Mouse (Mus musculus): ENCODE data around the gene Ddx3x. TPM values are rescaled to one million over a fixed set of nuclear protein-coding genes. Genes with fewer than 3 reads are reported as not detected.

Gene Ddx3x
- polyA plus RNA-seq, 1 experiment = 6.8 TPM

- H3K4me3 ChIP-seq (ENCODE audit: low read depth, low read length) = no peak overlapping the region
- H3K27ac ChIP-seq (ENCODE audit: insufficient read depth, low read depth, low read length) = peak overlapping the region; percentile 95
Measured at GRCm38 (mm10) chrX:13240646-13241425, 39.9 kb upstream of the Ddx3x start.

DNA sequence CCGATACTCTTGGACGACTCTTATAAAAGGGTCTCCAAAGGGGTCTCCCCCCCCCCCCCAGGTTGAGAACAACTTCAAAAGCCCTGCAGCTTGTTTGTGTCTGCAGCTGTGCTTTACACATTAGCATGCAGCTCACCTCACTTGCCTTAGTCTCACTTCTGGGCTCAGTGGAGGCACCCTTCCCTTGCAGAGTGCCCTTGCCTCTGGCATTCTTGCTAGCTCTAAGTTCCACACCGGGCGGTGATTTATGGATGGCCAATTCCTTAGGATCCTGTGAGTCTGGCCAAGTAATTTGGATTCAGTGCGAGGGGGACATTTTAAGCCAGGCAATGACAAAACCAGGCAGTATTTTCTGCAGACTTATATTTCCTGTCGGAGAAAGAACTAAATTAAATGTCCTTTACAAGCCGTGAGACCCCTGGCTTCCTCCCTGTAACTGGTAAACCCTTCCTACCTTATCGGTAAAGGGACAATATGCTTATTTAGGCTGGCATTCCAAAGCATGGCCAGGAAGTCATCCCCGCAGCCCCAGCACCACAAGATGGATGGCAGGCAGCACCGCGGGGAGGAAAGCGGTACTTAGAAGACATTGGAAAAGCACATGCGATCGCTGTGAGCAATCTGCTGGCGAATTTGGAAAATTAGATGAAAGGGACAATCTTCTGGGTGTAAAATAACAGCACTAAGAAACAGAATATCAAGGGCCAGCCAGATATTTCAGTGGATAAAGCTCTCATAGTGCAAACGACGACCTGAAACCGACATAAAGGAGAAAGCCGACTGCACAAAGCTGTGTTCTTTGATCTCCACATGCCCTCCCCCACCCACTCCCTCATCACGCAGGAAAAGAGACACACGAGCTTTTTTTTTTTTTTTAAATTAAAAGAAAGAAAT is 39.1 kb upstream of the Ddx3x start:
- H3K27me3 ChIP-seq (ENCODE audit: control insufficient read depth, insufficient read depth, low read length) = no peaks in the 10 kb centered on the region
- peaks cover 13% of the 10 kb centered on the region; the same call in 1 of the 2 replicates for H3K4me1 ChIP-seq (ENCODE audit: control insufficient read depth, insufficient read depth, insufficient read length, low read length)
- H3K4me3 ChIP-seq (ENCODE audit: low read depth, low read length) = peak overlapping the region; percentile 64
- TF ChIP-seq POLR2A (IDR thresholded peaks at IDR 0.05; ENCODE audit: low read depth, low read length) (no peak), CTCF (IDR thresholded peaks at IDR 0.05; ENCODE audit: extremely low read depth, insufficient read length, insufficient replicate concordance, low read depth, low read length) (no peak)
- no peaks in the 10 kb centered on the region for H3K36me3 ChIP-seq (ENCODE audit: control insufficient read depth, insufficient read depth, low read length)
- 8% methylated on average over 21 of the region's 21 CpGs for WGBS
- peak overlapping the region; percentile 95 for H3K27ac ChIP-seq (ENCODE audit: insufficient read depth, low read depth, low read length)

More at GRCm38 (mm10) chrX:13240646-13241425, 39.9 kb upstream of the Ddx3x start:
- Histone ChIP-seq H3K27me3 (ENCODE audit: control insufficient read depth, insufficient read depth, low read length) (no peaks in the 10 kb centered on the region), H3K36me3 (ENCODE audit: control insufficient read depth, insufficient read depth, low read length) (no peaks in the 10 kb centered on the region), H3K4me1 (ENCODE audit: control insufficient read depth, insufficient read depth, insufficient read length, low read length) (peaks cover 16% of the 10 kb centered on the region)
- WGBS = 23% methylated on average over 11 of the region's 11 CpGs
- no peak for TF ChIP-seq CTCF (IDR thresholded peaks at IDR 0.05; ENCODE audit: extremely low read depth, insufficient read length, insufficient replicate concordance, low read depth, low read length)
- no peak for TF ChIP-seq POLR2A (IDR thresholded peaks at IDR 0.05; ENCODE audit: low read depth, low read length)

DNA sequence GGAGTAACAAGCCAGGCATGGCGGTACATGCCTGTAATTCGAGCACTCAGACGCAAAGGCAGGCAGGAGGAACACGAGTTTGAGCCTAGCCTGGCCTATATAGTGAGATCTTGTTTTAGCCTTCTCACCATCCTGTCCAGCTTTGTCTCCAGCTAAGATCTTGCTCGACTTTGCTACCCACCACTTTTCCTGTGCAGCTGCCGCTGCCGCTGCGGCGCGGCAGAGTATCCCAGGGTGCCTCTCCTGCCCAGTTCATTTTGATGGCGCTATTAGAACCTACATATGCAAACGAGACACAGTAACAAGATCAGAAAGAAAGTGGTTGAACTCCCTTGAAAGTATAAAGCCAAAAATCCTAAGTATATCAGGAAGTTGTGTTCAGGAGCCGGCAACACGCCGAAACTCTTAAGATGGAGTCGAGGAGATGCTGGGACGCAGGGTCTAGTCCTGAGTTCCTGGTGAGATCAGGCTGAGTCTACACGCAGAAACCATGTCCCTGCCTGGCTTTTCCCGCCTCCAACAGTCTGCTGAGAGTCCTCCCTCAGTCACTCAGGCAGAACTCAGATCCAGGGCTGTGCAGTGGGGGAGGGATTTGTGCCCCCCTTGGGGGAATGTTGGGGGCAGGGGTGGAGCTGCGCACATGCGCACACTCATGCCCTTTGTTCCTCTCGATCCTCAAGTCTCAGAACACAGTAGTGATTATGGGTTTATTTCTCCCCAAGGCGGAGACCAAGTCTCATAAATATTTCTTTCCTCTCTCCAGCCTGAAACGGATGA is 38.3 kb upstream of the Ddx3x start:
- Histone ChIP-seq H3K4me1 (ENCODE audit: control insufficient read depth, insufficient read depth, insufficient read length, low read length) (peaks cover 13% of the 10 kb centered on the region; the same call in 1 of the 2 replicates), H3K27me3 (ENCODE audit: control insufficient read depth, insufficient read depth, low read length) (no peaks in the 10 kb centered on the region), H3K27ac (ENCODE audit: insufficient read depth, low read depth, low read length) (peak overlapping the region; percentile 95), H3K36me3 (ENCODE audit: control insufficient read depth, insufficient read depth, low read length) (no peaks in the 10 kb centered on the region), H3K4me3 (ENCODE audit: low read depth, low read length) (peak overlapping the region; percentile 64)
- 8% methylated on average over 24 of the region's 24 CpGs for WGBS
- TF ChIP-seq POLR2A (IDR thresholded peaks at IDR 0.05; ENCODE audit: low read depth, low read length) = peak; percentile 73; the same call in 1 of the 2 replicates
- TF ChIP-seq CTCF (IDR thresholded peaks at IDR 0.05; ENCODE audit: extremely low read depth, insufficient read length, insufficient replicate concordance, low read depth, low read length) = no peak

DNA sequence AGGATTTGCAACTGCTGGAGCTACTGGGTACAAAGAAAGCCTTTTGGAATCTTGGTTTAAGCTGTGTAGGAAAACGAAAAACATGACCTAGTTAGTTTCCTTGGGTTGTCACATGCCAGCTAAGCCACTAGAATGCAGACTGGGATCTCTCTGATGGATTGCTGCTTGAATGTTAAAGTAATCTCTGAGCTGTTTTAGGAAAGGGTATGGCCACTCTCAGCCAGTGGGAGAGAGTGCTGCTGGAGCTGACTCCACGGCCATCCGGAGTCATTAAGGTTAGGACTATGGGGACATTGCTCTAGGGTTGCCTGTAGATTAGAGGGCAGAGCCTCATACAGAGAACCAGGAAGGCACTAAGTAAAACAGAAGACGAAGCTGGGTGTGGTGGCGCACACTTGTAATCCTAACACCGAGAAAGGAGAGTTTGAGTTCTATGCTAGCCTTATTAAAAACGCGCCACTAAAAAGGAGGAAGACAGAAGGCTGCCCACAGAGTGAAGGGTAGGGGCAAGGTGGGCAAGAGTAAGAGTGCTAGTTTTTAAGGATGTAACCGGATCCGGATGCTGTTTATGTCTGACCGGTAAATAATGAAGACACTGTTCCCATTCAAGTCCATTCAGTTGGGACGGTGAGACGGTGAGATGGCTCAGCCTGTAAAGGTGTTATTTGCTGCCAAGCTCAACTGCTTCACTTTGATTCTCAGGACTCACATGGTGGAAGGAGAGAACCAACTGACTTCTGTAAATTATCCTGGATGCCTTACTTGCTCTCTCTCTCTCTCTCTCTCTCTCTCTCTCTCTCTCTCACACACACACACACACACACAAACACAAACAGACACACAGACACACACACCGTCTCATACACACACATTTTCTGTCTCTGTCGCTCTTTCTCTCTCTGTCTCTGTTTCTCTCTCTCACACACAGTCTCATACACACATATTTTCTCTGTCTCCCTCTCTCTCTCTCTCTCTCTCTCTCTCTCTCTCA is 37.3 kb upstream of the Ddx3x start:
- H3K4me3 ChIP-seq (ENCODE audit: low read depth, low read length) = peak overlapping the region; percentile 34; the same call in 1 of the 2 replicates
- H3K4me1 ChIP-seq (ENCODE audit: control insufficient read depth, insufficient read depth, insufficient read length, low read length) = peaks cover 16% of the 10 kb centered on the region; the same call in 1 of the 2 replicates
- no peaks in the 10 kb centered on the region for H3K27me3 ChIP-seq (ENCODE audit: control insufficient read depth, insufficient read depth, low read length)
- peak overlapping the region; percentile 95 for H3K27ac ChIP-seq (ENCODE audit: insufficient read depth, low read depth, low read length)
- TF ChIP-seq POLR2A (IDR thresholded peaks at IDR 0.05; ENCODE audit: low read depth, low read length) = no peak; the same call in 1 of the 2 replicates
- TF ChIP-seq CTCF (IDR thresholded peaks at IDR 0.05; ENCODE audit: extremely low read depth, insufficient read length, insufficient replicate concordance, low read depth, low read length) = no peak
- H3K36me3 ChIP-seq (ENCODE audit: control insufficient read depth, insufficient read depth, low read length) = no peaks in the 10 kb centered on the region
- 11% methylated on average over 15 of the region's 15 CpGs for WGBS

DNA sequence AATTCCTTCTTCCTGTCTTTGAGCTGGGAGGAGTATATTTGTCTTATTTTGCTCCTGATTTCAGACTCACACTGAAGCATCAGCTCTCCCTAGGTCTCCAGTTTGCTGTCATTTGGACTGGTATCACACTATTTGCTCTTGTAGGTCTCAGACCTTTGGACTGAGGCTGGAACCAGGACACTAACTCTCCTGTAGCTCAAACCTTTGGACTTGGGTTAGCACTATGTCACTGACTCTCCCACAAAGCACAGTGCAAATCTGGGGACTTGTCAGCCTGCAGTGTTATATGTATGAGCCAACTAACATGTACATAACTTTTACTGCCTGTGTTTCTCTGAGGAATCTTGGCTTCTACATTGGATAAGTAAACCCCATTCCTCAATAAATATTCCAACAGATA is 36.2 kb upstream of the Ddx3x start:
- H3K27ac ChIP-seq (ENCODE audit: insufficient read depth, low read depth, low read length) = peak overlapping the region; percentile 96
- no peaks in the 10 kb centered on the region for H3K27me3 ChIP-seq (ENCODE audit: control insufficient read depth, insufficient read depth, low read length)
- H3K36me3 ChIP-seq (ENCODE audit: control insufficient read depth, insufficient read depth, low read length) = no peaks in the 10 kb centered on the region
- TF ChIP-seq CTCF (IDR thresholded peaks at IDR 0.05; ENCODE audit: extremely low read depth, insufficient read length, insufficient replicate concordance, low read depth, low read length) (no peak), POLR2A (IDR thresholded peaks at IDR 0.05; ENCODE audit: low read depth, low read length) (no peak)
- no peak overlapping the region; the same call in 1 of the 2 replicates for H3K4me3 ChIP-seq (ENCODE audit: low read depth, low read length)
- H3K4me1 ChIP-seq (ENCODE audit: control insufficient read depth, insufficient read depth, insufficient read length, low read length) = peaks cover 16% of the 10 kb centered on the region; the same call in 1 of the 2 replicates

Data from small intestine, adult 2 months (tissue).